Mouse (Mus musculus): ENCODE measurements around the gene Mfap1b.
"Not testable (repeated sequence)": the region's sequence is repeated elsewhere in the genome, so short reads cannot be mapped to it uniquely, and the experiment has no call there.

The Mfap1b gene

GRCm38 (mm10) chr2:121473301-121474179 lies at the start of gene Mfap1b:
Gene Mfap1b, minus strand, starts transcription at chr2:121474067.
- peak; percentile 86 for DNase-seq (ENCODE audit: low spot score)

DNA sequence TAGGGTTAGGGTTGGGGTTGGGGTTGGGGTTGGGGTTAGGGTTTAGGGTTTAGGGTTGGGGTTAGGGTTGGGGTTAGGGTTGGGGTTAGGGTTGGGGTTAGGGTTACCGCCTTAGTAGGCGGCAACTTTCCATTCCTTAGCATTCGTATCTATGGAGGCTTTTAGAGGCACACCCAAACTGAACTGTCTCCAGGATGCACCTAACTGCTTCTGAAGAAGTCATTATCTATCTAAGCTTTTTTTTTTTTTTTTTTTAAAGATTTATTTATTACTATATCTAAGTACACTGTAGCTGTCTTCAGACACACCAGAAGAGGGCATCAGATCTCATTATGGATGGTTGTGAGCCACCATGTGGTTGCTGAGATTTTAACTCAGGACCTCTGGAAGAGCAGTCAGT lies 49.0 kb upstream of the Mfap1b start:
- not testable (repeated sequence) for DNase-seq (ENCODE audit: low spot score)

DNA sequence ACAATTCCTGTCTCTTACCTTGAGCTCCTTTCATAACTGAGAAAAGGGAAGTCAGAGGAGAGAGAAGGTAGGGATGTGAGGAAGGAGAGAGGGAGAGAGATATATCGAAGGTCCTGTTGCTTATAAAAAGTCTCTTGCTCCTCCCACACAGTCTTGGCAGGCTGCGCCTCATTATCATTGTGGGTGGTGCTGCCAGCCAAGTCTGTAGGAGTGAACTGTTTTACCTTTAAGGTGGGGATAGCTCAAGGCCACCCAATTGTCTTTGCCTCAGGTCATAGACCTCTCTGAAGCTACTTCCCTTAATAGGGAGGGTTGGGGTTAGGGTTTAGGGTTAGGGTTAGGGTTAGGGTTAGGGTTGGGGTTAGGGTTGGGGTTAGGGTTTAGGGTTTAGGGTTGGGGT lies 48.1 kb upstream of the Mfap1b start:
- no peak for DNase-seq (ENCODE audit: low spot score)

- DNase-seq (ENCODE audit: low spot score), result not testable (repeated sequence)
These were observed 44.8 kb upstream of the Mfap1b start for GRCm38 (mm10) chr2:121518711-121519110.

DNA sequence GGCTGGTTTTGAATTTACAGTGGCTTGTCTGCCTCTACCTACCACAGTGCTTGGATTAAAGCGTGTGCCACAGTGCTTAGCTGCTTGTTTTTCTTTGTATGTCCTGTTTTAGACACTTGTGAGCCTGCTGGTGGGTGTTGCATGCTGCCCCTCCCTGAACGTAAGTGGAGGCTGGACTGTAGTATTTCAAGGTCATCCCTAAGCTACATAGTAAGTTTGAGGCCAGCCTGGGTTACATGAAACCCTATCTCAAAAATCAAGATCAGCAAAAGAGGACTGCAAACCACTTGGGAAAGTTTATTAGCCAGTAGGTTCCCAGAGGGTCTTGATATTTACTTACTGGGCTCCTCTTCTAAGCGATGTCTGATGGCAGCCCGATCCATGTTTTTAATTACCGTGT lies 44.2 kb upstream of the Mfap1b start:
- no peak for DNase-seq (ENCODE audit: low spot score)

DNA sequence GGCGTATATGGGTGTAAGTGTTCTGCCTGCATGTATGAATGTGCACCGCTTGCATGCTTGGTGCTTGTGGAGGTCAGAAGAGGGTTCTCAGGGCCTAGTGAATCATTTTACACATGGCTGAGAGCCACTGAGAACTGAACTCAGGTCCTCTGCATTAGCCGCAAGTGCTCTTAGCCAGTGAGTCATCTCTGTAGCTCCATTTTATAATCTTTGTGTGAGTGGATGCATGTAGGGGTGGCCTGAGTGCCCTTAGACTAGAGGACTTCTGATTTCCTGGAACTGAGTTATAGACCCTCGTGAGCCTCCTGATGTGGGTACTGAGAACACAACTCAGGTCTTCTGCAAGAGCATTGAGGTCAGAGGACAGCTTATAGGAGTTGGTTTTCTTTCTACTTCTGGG lies 40.3 kb upstream of the Mfap1b start:
- no peak for DNase-seq (ENCODE audit: low spot score)

DNA sequence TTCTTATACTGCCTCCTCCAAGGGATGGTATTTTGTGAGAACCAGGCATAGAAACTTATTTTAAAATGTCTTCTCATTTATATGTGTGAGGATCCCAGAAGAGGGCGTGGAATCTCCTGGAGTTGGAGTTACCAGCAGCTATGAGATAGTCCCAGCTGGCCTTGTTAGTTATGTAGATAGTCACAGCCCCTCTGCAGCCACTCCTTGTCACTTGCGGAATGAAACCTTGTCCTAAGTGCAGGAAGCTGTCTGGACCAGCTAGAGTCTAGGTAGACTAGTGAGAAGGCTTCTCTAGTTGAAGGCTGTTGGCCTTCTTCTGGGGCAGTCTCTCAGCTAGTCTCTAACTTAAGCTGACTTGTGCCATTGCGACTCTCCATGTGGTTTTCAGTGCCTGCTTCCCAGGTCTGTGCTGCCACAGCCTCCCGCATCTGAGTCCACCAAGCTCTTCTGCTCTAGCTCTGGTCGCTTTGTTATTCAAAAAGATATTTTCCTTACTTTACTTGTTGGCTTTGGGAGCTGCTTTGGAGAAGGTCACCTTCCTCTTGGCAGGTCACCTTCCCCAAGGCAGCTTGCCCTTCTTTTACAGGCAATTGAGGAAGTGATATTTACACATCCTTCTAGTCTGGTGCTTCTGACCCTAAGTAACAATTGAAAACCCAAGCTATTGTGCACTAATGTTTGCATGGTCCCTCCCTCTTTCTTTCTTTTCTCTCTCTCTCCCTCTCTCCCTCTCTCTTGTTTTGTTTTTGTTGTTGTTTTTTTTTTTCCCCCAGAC lies 39.3 kb upstream of the Mfap1b start:
- not testable (repeated sequence) for DNase-seq (ENCODE audit: low spot score)

- no peak for DNase-seq (ENCODE audit: low spot score)
These were observed 37.5 kb upstream of the Mfap1b start for GRCm38 (mm10) chr2:121511401-121511800.

GRCm38 (mm10) chr2:121509584-121509983 lies 35.7 kb upstream of the Mfap1b start:
- DNase-seq (ENCODE audit: low spot score), result peak; percentile 47

GRCm38 (mm10) chr2:121507951-121508330 lies 34.1 kb upstream of the Mfap1b start:
- DNase-seq (ENCODE audit: low spot score), result no peak

DNA sequence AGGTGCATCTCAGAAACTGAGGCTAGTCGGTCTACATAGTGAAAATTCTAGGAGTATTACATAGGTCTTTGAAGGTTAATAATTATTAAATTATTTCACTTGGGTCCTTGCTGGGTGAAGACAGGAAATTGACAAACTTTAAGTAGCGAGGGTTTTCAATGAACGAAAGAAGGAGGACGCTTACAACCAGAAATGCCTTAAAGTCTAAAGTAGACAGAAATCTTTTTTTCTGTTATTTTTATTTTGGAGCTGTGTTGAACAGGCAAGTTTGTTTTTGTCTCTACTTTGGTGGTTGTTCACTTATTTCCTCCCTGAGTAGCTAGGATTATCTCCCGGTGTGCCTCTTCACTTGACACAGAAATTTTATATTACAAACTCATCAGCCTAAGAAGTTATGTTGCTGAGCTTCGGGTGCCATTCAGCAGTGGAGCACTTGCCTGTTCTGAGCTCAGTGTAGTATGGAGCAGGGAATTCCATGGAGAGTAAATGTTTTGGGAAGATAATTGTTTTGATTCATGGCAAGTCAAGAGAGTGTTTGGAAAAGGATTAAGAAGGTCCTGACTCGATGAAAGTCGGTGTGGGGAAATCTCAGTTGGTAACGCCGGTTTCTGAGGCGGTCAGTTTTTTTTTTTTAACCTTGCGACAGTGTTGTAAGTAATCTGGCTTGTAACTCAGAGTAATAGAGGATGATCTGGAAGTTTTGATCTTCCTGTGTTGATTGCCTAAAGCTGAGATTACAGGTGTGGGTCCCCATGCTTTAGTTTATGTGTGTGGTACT lies 33.5 kb upstream of the Mfap1b start:
- no peak for DNase-seq (ENCODE audit: low spot score)

GRCm38 (mm10) chr2:121505942-121506882 lies 32.3 kb upstream of the Mfap1b start, which contains the start of the genes Mfap1a and Wdr76:
Gene Mfap1a, minus strand, starts transcription at chr2:121506665.
Gene Wdr76, plus strand, starts transcription at chr2:121506723.
- peak; percentile 87 for DNase-seq (ENCODE audit: low spot score)

GRCm38 (mm10) chr2:121501550-121501949 lies 27.7 kb upstream of the Mfap1b start:
- DNase-seq (ENCODE audit: low spot score), result not testable (repeated sequence)

DNA sequence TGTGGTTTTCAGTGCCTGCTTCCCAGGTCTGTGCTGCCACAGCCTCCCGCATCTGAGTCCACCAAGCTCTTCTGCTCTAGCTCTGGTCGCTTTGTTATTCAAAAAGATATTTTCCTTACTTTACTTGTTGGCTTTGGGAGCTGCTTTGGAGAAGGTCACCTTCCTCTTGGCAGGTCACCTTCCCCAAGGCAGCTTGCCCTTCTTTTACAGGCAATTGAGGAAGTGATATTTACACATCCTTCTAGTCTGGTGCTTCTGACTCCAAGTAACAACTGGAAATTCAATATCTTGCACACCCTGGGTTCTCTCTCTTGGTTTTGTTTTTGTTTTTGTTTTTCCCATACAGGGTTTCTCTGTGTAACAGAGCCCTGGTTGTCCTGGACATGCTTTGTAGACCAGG lies 10.5 kb upstream of the Mfap1b start:
- not testable (repeated sequence) for DNase-seq (ENCODE audit: low spot score)

DNA sequence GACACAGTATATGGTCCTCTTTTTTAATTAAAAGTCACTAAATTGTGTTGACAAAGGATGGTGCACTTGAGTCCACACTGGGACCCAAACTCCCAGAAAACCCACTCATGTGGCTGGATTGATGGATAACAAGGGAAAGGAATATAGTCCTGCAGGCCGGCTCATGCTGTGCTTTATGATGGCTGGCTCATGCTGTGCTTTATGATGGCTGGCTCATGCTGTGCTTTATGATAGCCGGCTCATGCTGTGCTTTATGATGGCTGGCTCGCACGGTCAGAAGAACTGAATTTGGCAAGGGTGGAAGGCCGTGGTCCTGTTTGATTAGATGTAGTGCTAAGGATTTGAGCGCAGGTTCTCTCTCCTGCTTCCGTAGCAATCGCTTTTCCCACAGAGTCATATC lies 9.7 kb upstream of the Mfap1b start:
- no peak for DNase-seq (ENCODE audit: low spot score)

DNA sequence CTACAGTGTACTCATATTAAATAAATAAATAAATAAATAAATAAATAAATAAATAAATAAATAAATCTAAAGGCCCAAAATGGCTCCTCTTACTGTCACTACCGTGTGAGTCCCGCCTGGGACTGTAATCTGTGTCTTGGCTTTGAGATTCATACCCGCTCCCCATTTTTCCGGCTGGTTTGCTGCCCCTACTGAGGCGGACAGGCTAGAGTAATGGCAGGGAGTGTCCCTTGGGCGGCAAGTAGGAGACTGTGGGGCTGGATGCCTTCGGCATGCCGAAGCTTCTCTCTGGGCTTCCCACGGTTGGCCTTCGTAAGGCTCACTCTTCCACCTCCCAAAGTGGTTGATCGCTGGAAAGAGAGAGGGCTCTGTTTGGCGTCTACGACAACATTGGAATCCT lies 7.0 kb upstream of the Mfap1b start:
- not testable (repeated sequence) for DNase-seq (ENCODE audit: low spot score)

DNA sequence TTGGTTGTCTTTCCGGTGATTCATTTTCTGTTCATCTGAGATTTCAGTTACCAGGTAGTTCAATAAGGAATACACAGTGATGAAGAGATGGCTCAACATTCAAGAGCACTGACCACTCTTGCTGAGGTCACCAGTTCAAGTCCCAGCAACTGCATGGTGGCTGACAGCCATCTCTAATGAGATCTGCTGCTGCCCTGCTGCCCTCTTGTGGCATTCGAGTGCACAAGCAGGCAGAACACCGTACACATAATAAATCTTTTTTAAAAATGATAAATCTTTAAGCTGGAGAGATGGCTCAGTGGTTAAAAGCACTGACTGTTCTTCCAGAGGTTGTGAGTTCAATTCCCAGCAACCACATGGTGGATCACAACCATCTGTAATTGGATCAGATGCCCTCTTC lies 6.6 kb upstream of the Mfap1b start:
- DNase-seq (ENCODE audit: low spot score), result no peak

- no peak for DNase-seq (ENCODE audit: low spot score)
These were observed 3.8 kb upstream of the Mfap1b start for GRCm38 (mm10) chr2:121477491-121478266.

- not testable (repeated sequence) for DNase-seq (ENCODE audit: low spot score)
These were observed 1.4 kb upstream of the Mfap1b start for GRCm38 (mm10) chr2:121475306-121475705.

DNA sequence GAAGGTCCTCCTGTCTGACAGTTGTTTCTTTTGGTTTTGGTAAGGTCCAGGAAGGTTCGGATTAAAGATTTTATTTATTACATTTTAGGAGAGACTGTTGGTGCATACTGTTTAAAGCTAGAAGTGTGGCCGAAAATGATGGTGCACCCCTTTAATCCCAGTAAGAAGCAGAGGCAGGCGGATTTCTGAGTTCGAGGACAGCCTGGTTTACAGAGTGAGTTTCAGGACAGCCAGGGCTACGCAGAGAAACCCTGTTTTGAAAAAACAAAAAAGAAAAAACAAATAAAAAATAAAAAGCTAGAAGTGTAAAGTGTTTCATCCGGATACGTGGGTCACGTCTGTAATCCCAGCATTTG lies 291 bp upstream of the Mfap1b start:
- no peak for DNase-seq (ENCODE audit: low spot score)
